Mouse (Mus musculus): ENCODE measurements around the gene Erbb3.

The Erbb3 gene

GRCm38 (mm10) chr10:128612433-128613153 is 23.1 kb upstream of the Erbb3 start:
- DNase-seq = peak; percentile 49

GRCm38 (mm10) chr10:128606483-128606882 is 17.0 kb upstream of the Erbb3 start:
- no peak for DNase-seq

- DNase-seq = no peak
Measured at GRCm38 (mm10) chr10:128602470-128603128, 13.1 kb upstream of the Erbb3 start.

GRCm38 (mm10) chr10:128601499-128601898 is 12.0 kb upstream of the Erbb3 start:
- DNase-seq = no peak

GRCm38 (mm10) chr10:128598476-128598875 is 9.0 kb upstream of the Erbb3 start:
- DNase-seq = no peak

GRCm38 (mm10) chr10:128592797-128593196 is 3.3 kb upstream of the Erbb3 start:
- no peak for DNase-seq

- no peak for DNase-seq
Measured at GRCm38 (mm10) chr10:128591436-128591835, 2.0 kb upstream of the Erbb3 start.

GRCm38 (mm10) chr10:128590193-128590690 is 790 bp upstream of the Erbb3 start:
- DNase-seq = no peak

- DNase-seq = no peak
Measured at GRCm38 (mm10) chr10:128588775-128589463, 533 bp downstream of the Erbb3 start.

GRCm38 (mm10) chr10:128588136-128588535 is 1.3 kb downstream of the Erbb3 start:
- peak; percentile 26 for DNase-seq

GRCm38 (mm10) chr10:128587697-128588096 is 1.8 kb downstream of the Erbb3 start:
- no peak for DNase-seq

GRCm38 (mm10) chr10:128587120-128587519 is 2.3 kb downstream of the Erbb3 start:
- no peak for DNase-seq

- DNase-seq = peak; percentile 77
Measured at GRCm38 (mm10) chr10:128586546-128586945, 2.9 kb downstream of the Erbb3 start.

- DNase-seq = no peak
Measured at GRCm38 (mm10) chr10:128584386-128584785, 5.1 kb downstream of the Erbb3 start.

GRCm38 (mm10) chr10:128583644-128584043 is 5.8 kb downstream of the Erbb3 start:
- peak; percentile 64 for DNase-seq

GRCm38 (mm10) chr10:128579731-128580130 is 9.7 kb downstream of the Erbb3 start:
- no peak for DNase-seq

GRCm38 (mm10) chr10:128579298-128579697 is 10.2 kb downstream of the Erbb3 start:
- no peak for DNase-seq

- DNase-seq = no peak
Measured at GRCm38 (mm10) chr10:128578330-128578729, 11.1 kb downstream of the Erbb3 start.

- DNase-seq = no peak
Measured at GRCm38 (mm10) chr10:128575063-128575462, 14.4 kb downstream of the Erbb3 start.

GRCm38 (mm10) chr10:128565788-128566531 is 23.5 kb downstream of the Erbb3 start, which contains the start of gene Pa2g4:
Gene Pa2g4 (minus strand): TSS chr10:128565987.
- peak; percentile 98 for DNase-seq

- no peak for DNase-seq
Measured at GRCm38 (mm10) chr10:128565206-128565787, 24.2 kb downstream of the Erbb3 start.

- no peak for DNase-seq
Measured at GRCm38 (mm10) chr10:128563544-128563943, 25.9 kb downstream of the Erbb3 start.
